Mouse (Mus musculus) CD4-positive, CD25-positive, alpha-beta regulatory T cell, adult 2 months (primary cell): Measurements from ENCODE around the gene Mb.
"Not testable (repeated sequence)": the region's sequence is repeated elsewhere in the genome, so short reads cannot be mapped to it uniquely, and the experiment has no call there.

Experiments
- DNase-seq: peaks from one replicate; pipeline ENCODE4 v3.0.0-alpha.2; 2012; ENCODE audit warnings: low read depth, low spot score

The Mb gene

DNA sequence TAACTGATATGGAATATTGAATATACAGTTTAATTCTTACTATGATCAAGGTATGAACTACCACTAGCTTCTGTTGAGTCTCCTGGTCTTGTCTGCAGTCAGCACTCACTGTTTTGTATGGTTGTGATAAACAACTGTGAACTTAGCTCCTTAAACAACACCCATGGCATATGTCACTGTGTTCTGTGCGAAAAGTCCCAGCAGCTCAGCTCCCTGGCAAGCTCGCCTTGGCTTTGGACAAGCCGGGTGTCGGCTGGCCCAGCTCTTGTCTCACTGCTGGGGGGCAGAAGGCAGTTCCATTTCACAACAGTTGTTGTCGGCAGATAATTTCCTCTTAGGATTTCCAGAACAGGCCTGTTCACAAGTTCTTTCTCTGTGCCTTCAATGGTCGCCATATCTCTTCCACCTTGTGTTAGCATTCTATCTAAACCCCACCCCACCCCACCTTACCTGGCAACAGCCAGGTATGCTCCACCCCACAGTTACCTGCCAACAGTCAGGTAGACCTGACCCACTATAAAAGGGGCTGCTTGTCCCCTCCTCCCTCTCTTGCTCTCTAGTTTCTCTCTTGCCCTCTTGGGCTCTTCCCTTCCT is 14.9 kb upstream of the Mb start:
- no peak for DNase-seq

GRCm38 (mm10) chr15:77062746-77063145 is 12.3 kb upstream of the Mb start:
- no peak for DNase-seq

DNA sequence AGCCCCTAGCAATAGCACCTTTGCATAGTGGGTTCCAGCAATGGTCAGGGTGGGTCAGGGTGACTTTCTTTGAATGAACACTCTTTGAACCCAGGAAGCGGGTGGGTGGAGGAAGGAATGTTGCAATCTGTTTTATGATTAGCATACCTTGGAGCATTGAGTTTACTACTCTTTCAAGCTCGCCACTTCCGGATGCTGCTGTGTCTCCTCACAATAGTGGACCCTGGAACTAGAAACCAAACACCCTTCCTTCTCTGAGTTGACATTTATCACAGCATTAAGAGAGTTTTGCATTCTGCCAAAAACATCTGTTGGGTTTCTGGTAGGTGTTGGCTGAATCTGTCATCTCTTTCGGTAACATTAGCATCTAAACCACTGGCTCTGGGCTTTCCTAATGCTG is 8.9 kb upstream of the Mb start:
- not testable (repeated sequence) for DNase-seq

- no peak for DNase-seq
These were observed 8.1 kb upstream of the Mb start for GRCm38 (mm10) chr15:77058566-77058965.

DNA sequence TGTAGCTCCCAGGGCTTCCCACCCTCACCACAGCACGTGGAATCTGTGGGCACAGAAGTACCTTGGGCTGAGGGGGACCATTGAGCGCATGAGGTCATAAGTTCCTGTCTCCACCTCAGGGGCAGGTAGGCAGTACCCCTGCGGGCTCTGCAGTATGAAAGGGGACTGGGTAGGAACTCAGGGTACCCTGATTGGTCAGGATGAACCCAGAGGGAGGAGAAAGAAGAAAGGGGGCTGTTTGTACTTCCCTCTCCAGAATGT is 6.3 kb upstream of the Mb start:
- DNase-seq: no peak

DNA sequence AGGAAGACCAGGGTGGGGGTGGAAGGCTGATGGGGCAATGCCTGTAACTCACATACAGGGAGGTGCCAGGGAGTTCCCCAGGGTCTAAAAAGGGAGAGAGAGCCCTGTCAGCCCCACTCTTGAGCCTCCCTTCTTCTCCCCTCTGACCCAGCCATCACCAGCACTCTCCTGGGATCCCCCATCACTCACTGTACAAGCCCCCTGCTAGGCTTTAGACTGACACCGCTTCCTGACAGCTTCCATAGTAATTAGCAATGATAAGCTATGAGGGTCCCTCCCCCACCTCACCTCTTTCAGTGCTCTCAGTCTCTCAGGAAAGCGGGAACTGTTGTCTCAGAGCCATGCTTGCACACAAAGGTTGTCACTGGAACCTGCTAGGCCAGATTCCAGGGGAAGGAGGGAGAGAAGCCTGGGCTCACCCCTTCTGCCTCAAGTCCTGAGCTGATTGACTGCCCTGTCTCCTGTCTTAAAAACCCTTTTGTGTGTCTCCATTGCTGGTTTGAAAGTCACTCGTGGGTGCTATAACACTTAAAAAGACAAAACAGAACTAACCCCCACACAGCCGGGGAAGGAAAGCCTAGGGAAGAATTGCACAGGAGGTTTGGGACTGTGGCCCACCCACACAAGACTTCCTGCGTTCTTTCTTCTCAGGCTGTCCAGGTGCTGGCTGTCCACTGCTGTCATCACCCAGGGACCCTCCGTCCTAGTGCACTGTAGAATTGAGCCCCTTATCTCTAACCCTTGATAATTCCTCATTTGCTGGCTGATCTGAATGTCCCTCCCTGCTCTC is 5.7 kb upstream of the Mb start:
- no peak for DNase-seq

DNA sequence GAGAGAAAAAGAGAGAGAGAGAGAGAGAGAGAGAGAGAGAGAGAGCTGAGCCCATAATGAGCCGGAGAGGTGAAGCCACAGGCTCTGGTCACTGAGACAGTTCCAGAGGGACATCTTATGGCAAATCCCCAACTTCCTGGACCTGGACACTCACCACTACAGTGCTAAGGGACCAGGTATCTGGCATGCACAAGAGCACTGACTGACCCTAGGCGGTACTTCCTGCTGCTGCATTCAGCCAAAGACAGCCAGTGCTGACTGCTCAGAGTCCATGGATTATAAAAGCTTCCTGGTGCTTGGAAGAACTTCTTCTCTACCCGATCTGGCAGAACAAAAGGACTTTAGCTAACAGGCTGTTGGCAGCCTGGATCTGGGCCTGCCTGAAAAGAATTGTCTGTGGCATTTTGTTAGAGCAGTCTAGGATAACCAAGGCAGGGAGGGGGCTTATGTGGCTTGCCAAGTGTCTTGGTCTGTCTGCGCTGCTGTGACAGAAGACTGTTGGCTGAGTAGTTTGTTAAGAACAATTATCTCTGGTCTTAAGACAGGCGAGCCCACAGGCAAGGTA is 4.2 kb upstream of the Mb start:
- no peak for DNase-seq

DNA sequence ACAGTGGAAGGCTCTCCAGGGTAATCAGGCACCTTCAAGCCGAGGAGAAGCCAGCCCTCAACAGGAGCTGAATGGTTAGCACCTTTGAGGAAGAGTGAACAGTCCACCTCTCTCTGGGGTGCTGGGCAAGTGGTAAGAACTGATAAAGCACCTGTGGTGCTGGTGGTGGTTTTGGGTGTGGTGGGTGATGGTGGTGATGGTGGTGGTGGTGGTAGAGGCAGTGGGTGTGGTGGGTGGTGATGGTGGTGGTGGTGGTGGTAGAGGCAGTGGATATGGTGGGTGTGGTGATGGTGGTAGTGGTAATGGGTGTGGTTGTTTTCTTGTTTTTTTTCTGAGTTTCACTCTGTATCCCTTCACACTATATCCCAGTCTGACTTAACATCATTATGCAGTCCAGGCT is 2.6 kb upstream of the Mb start:
- no peak for DNase-seq

DNA sequence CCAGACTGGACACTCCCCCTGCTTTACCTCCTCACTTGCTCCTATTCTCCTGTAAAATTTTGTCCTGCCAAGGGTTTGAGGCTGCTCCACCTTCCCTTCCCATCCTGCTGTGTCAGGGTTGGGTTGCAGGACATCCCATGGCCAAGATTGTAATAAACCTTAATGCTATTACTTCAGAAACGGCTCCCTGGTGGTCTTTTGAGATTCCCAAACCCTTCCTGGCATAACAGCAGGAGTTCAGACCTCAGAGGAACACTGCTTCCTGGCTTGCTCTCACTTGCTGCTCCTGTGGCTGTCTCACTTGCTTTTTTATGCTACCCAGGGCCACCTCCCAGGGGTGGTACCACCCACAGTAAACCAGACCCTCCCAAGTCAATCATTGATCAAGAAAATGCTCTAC is 1.7 kb upstream of the Mb start:
- no peak for DNase-seq

DNA sequence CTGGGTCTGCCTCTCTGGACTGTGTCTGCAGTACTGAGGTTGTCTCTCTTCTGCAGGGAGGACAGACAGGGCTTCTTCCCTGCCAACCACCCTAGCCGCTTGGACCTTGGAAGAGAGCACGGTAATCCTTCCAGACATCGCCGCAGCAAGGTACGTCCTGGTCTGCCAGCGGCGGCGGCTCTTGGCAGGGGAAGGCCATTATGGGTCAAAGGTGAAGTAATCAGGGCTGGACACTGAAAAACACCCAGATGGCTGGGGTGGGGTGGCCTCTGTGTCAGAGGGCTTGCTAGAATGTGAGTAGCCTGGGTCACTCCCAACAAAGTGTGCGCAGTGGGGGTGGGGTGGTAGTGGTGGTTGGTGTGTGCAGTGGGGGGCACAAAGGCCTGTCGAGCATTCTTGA is 4.9 kb downstream of the Mb start:
- no peak for DNase-seq

DNA sequence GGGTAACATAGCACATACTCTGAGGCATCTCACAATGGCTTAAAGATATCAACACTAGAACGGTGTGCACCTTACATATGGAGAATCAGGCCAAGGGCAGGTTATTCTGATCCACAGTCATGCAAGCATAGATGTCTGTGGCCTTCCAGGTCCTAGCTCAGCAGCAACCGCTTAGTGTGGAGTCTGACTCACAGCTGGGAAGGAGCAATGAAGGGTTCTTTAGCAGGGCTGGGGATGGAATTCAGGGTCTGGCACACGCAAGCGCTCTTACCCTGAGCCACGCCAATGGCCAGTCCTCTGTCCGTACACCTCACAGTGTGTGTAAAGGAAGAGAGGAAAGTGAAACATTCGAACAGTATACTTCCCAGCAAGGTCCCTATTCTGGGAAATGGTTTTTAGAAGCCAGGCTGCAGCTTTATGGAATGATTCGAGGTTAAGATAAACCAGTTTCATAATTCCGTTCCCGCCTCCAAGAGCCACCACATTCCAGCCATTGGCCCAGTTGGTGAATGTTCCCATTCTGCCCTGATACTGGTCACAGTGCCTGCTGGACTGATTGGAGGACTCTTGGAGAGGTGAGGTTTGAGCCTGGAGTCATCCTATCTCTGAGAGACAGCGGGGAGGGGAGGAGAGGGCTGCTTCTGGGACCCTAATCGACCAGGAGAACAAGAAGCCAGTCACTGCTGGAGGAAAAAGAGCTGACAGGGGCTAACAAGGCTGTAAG is 5.7 kb downstream of the Mb start, which contains the start of gene Apol6:
Gene Apol6, plus strand, starts transcription at position 133 of the 724 bp plus-strand sequence.
- DNase-seq: no peak

DNA sequence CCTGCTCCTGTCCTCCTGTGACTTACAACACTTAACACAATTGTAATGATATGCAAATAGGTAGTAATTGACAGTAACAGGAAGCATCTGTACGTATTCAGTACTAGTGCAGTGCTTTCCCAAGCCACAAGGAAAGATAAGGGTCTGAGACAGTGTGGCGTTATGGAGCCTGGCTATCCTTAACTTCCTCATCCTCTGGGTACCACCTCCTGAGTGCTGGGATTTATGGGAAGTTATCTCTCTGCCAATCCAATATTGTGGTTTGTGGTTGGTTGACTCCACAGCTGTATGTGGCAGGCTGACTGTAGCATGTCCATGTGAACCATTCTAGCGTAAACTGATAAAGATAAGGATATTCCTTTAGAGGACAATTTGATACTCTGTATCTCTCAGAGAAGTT is 9.7 kb downstream of the Mb start:
- no peak for DNase-seq

DNA sequence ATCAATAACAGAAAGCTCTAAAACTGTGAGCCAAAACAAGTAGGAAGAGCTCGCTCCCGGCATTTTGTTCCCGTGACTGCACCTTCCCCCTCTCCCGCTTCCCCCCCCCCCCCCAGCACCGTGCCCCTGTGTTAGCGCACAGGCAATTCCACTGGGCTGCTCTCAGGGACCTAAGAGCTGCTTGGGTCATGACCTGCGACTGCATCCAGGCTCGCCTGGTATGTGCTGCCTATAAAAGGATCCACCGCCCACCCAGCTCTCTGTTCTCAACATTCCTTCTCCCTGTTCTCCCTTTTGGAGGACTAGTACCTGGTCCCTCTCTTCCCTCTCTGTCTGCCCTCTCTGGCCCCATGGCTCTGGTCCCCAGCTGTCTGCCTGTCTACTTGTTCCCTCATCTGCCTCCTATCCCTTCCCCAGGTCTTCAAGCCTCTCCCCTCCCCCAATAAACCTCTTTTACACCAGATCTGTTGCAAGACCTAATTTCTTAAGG is 11.2 kb downstream of the Mb start:
- no peak for DNase-seq

DNA sequence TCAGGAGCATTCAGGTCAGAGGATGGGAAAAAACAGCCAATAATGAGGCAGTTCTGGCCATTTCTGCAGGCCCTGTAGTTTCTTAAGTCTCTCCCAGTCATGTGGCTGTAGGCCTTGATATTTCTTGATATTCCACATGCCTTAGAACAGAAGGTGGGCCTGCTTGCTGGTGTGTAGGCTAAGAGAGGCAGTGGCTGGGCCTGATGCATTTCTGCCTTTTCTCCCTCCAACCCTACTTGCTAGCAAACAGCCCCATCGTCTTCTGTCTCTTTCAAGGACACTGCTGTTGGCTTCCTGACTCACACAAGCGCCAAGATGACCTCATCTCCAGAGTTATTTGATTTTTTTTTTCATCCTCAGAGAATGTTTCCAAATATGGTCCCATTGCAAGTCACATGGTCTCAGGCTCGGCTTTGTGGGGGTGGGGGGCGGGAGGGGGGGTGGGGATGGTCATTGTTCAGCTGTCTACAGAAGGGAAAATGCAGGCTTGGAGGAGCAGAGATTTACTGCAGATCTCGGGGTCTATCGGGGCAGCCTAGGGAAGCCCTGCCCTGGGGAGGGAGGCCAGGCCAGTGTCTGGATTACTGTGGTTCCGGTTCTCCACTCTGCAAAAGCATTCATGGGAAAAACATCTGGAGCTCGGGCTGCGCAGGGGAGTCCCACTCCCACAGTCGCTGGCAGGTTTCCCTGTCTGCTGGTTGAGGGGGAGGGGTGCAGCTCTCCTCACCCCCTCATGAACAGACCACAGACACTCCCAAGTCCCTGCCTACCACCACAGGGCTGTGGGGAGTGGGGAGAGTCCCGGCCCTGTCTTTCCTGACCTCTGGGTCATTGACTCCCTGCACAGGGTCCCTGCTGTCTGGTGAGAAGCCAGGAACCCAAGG is 12.9 kb downstream of the Mb start:
- no peak for DNase-seq

DNA sequence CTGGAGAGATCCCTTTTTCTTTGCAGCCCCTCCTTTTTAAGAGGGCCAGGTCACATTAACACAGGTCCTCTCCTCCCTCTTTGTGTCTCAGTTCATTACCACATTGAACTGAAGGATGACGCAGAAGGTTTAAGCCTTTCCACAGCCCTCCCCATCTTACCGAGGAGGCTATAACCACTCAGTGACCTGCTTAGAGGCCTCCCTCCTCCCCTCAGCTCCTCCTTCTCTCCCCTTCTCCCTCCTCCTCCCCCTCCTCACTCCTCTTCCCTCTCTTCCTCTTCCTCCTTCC is 13.5 kb downstream of the Mb start:
- DNase-seq: no peak

DNA sequence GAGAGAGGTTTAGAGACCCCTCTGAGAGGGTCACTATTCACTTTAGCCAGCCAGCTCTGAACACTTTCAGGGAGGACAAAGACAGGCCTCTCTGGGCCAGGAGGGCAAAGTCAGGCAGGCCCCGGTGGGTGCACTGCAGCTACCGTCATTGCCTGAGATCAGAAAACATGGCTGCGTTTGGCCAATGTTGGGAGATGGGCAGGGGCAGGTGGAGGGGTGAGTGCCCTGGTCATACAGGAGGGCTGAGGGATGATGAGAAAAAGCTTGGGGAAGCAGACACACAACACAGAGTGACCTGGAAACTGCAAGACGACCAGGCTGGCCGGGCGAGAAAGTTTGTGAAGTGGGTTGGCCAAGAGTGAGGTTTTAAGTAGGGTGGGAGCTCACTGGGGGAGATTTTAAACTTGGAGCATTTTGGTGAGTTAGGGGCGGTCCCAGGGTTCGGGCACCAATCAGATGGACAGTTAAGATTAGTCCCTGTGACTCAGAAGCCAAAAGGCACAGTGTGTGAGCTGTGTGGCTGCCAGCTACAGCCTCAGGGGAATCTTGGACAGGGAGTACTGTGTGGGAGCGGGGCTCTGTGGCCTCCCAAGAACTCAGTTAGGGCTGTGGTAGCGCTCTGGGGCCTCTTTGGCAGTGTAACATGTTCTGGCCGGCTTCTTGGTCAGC is 14.0 kb downstream of the Mb start:
- no peak for DNase-seq

GRCm38 (mm10) chr15:77035643-77036042 is 14.8 kb downstream of the Mb start:
- no peak for DNase-seq

GRCm38 (mm10) chr15:77034526-77034925 is 15.9 kb downstream of the Mb start:
- DNase-seq: no peak

DNA sequence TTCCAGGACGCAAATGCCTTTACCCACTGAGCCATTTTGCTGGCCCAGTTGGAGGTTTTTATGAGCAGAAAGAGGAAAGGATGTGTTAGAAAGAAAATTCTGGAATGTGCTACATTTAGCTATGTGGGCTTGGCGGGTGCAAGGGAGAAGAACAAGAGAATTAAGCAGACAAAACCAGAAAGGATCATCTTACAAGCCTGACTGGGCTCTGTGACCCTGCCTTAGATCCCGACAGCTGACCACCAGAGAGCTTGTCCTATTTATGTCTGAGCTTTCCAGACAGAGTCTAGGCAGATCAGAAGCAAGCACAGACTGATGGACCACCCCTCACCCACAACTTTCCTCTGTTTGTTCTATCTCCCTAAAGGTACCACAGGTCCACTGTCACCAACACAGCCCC is 19.2 kb downstream of the Mb start:
- DNase-seq: no peak

DNA sequence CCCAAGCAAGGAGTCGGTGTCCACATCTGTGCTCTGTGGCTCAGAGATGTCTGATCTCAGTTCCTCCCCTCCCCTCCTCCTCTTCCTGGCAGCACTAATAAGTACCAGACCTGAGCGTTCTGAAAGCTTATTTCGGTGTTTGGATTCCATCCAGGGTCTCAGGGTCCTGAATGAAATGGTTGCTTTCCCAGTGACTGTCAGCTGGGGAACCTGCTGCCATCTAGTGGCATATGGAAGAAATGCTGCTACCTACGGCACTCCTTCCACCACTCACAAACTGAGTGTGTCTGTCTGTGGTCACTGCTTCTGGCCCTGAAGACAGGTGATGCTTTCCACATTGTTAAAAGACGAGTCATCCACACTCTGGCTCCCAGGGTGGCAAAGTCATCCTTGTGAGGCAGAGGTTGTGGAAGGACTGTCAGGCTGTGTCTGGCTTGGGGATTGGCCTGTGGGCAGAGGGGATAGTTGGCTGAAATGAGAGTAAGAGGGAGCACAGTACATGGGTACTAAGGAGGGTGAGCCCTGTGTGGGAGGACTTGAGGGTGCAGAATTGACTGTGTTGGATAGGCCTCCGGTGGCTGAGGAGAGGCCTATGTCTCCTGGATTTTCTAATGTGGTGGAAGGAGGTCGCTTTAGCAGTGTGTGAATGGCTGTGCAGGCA is 21.0 kb downstream of the Mb start:
- peak; percentile 60 for DNase-seq

DNA sequence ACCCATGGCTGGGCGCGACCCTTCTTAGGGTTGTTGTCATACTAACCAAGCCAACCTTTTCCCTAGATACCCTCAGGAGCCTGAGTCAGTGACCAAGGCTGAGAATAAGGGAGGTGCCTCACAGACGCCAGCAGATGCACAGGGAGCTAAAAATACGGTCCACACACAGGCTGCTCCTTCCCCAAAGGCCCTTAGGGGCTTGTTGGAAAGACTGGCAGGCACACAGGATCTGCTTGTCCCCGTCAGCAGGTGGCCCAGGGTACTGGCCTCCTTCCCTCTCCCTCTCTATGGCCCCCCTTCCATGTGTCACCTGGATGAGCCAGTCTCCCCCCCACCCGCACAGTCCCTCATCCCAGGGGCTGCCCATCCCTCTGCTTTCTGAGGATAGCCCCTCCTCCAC is 22.8 kb downstream of the Mb start:
- DNase-seq: no peak
